Mouse (Mus musculus) kidney, adult 2 months (tissue): ENCODE data around the gene Samd1. TPM values are rescaled to one million over a fixed set of nuclear protein-coding genes. Genes with fewer than 3 reads are reported as not detected.

Source experiments
- DNase-seq: peaks from one replicate; pipeline ENCODE4 v3.0.0; 2021
- H3K27ac ChIP-seq: fragments of 200-500 bp; 2 replicates; pipeline ENCODE4 v1.5.1; 2012; ENCODE audit warnings: low read depth, low read length, control low read depth, inconsistent platforms; ENCODE audit not compliant: insufficient read depth
- H3K27me3 ChIP-seq: fragments of 200-500 bp; replicated peaks from 2 replicates; pipeline ENCODE4 v1.6.1; 2012; ENCODE audit warnings: mild to moderate bottlenecking, moderate library complexity, low read length, inconsistent platforms; ENCODE audit not compliant: control insufficient read depth, insufficient read depth
- H3K36me3 ChIP-seq: fragments of 200-500 bp; 2 replicates; pipeline ENCODE4 v1.6.1; 2012; ENCODE audit warnings: mild to moderate bottlenecking, moderate library complexity, low read length, inconsistent platforms; ENCODE audit not compliant: control insufficient read depth, insufficient read depth
- H3K4me1 ChIP-seq: fragments of 200-500 bp; 2 replicates; pipeline ENCODE4 v1.6.1; 2011; ENCODE audit warnings: low read length; ENCODE audit not compliant: control insufficient read depth, insufficient read depth
- H3K4me3 ChIP-seq: fragments of 200-500 bp; 2 replicates; pipeline ENCODE4 v1.5.1; 2011; ENCODE audit warnings: mild to moderate bottlenecking, low read depth, low read length, control low read depth; ENCODE audit not compliant: insufficient read depth
- CTCF ChIP-seq: fragments of 200-500 bp; conservative IDR thresholded peaks from 2 replicates; pipeline ENCODE4 v1.5.1; 2011; ENCODE audit warnings: low read depth, mild to moderate bottlenecking, control low read depth, low read length, moderate library complexity, mixed read lengths; ENCODE audit not compliant: insufficient read depth, insufficient read length
- POLR2A ChIP-seq: fragments of 200-500 bp; IDR thresholded peaks from one replicate; pipeline ENCODE4 v1.6.1; 2011; ENCODE audit warnings: low read depth, low read length, control low read depth
- WGBS: fragments of 180-500 bp; shearing (Covaris S2); methylation state at CpG from one replicate; pipeline ENCODE4 v1.1.7; 2018; 5-methylcytosine and 5-hydroxymethylcytosine counted together
- polyA plus RNA-seq: library from polyadenylated mRNA; depleted of rRNA; stranded (reverse); fragments of >200 nt; gene quantifications from 2 replicates; pipeline ENCODE4 v1.2.3, GENCODE M21; 2012; rRNA removed

Samd1 gene
- polyA plus RNA-seq, 1 experiment, result 37.2 TPM

DNA sequence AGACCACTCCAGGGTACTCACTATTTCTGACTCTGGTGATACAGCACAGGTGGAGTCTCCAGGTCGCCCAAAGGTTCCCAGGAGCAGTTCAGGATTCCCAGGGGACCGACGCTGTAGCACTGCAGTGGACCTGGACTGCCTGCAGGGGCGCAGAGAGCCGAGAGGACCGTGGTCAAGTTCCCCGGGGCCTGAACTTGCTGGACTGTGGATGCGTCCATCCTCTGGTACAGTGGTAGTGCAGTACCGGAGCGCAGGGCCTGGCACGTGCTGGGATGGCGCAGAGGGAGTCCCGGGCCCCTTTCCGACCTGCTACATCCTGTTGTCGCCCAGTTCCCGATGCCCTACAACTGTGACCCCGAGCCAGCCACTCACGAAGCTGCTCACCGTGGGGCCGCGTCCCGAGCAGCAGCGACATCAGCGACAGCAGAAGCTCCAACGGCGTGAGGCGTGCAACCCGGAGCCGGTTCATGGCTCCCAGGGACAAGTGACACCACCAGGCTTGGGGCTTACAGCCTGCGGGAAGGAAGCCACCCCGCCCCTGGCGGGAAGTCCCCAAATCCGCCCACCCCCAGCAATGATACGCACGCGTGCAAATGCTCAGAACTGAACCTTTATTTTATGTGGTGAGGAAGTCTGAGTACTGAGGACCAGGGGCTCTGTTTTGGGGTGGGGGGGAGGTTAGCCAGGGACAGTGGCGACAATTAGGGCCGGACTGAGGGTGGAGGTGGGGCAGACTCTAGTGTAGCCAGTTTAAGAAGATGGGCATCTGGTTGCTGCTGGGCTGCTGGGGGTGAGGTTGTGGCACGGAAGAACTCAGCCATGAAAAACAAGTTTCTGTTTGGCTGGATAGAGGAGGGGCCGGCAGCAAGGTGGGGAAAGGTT lies 44.8 kb downstream of the Samd1 start, which contains the start of gene Il27ra:
TSS of gene Il27ra (minus strand) at position 524 of the 882 bp plus-strand sequence.
- H3K4me3 ChIP-seq, result peak within 1 kb of the TSS; percentile 52
- TF ChIP-seq CTCF, result peak; percentile 79
- TF ChIP-seq POLR2A, result no peak
- H3K27ac ChIP-seq, result no peak within 1 kb of the TSS
- 5% methylated on average over 40 of the region's 40 CpGs for WGBS
- H3K4me1 ChIP-seq, result no peaks in the 10 kb centered on the region
- peak; percentile 79 for DNase-seq
- no peaks in the 10 kb centered on the region for H3K27me3 ChIP-seq
- H3K36me3 ChIP-seq, result no peaks in the 10 kb centered on the region

DNA sequence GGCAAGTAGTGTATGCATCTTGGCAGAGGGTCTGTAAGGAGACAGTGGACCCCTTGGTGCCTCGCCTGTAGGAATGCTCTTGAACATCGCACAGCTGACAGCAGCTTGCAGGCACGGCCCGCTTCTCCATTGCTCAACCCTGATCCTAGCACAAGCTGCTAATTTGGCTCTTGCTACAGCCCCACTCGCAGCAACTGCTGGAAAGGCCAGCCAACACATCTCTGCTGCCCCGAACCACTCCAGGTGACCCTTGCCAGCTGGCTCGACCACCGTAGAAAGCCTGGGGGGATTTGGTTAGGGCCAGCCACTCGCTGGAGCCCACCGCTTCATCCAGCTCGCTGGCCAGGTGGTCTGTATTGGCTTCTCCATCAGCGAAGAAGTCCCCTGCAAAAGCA lies 45.5 kb downstream of the Samd1 start:
- 55% methylated on average over 12 of the region's 12 CpGs for WGBS

DNA sequence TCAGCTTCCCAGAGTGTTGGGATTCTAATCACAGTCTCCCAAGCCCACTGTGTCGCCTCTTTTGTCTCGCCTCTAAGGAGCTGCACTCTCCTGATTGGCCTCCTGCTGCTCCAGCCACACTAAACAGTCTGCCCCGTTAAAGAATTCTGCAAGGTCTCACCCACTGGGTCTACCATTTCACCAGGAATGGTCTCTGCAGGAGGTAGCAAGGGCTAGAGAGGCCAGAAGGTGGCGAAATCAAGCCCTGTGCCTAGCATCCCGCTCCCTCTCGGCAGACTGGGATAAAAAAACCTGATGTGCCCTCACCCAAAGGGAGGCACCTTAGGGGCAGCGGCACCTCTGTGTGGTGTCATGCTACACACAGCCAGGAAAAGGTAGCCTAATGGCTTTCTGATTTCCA lies 46.6 kb downstream of the Samd1 start:
- no peaks in the 10 kb centered on the region for H3K36me3 ChIP-seq
- 40% methylated on average over 7 of the region's 7 CpGs for WGBS
- no peak for DNase-seq
- TF ChIP-seq POLR2A, result no peak
- no peak for TF ChIP-seq CTCF
- no peaks in the 10 kb centered on the region for H3K27me3 ChIP-seq
- no peak overlapping the region for H3K27ac ChIP-seq
- no peaks in the 10 kb centered on the region for H3K4me1 ChIP-seq
- no peak overlapping the region for H3K4me3 ChIP-seq

More for the DNA sequence above, 45.5 kb downstream of the Samd1 start:
- TF ChIP-seq CTCF, result no peak
- no peak for TF ChIP-seq POLR2A
- Histone ChIP-seq H3K27ac (no peak overlapping the region), H3K27me3 (no peaks in the 10 kb centered on the region), H3K4me1 (no peaks in the 10 kb centered on the region), H3K4me3 (no peak overlapping the region), H3K36me3 (no peaks in the 10 kb centered on the region)
- DNase-seq, result no peak

DNA sequence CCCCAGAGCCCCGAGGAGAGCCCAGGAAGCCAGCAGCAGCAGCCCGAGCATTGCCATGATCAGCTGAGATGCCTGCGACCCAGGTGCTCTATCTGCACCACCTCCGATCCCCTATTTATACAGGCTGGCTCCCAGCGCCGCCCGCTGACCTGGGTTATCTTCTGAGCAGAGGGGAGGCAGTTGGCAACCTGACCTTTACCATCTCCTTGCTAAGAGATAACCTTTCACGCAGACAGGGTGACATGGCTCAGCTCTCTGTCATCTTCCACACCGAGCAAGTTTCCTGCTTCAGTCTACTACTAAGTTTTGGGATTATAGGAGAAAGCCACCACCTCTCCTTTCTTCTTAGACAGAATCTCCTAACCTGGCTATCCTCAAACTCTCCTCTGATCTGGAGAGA lies 47.4 kb downstream of the Samd1 start, which contains the start of gene Rln3:
TSS of gene Rln3 (minus strand) at position 101 of the 400 bp plus-strand sequence.
- H3K27me3 ChIP-seq, result no peaks in the 10 kb centered on the region
- DNase-seq, result no peak
- no peak within 1 kb of the TSS for H3K27ac ChIP-seq
- TF ChIP-seq CTCF (no peak), POLR2A (no peak)
- no peak within 1 kb of the TSS for H3K4me3 ChIP-seq
- no peaks in the 10 kb centered on the region for H3K36me3 ChIP-seq
- no peaks in the 10 kb centered on the region for H3K4me1 ChIP-seq
- 41% methylated on average over 9 of the region's 9 CpGs for WGBS

DNA sequence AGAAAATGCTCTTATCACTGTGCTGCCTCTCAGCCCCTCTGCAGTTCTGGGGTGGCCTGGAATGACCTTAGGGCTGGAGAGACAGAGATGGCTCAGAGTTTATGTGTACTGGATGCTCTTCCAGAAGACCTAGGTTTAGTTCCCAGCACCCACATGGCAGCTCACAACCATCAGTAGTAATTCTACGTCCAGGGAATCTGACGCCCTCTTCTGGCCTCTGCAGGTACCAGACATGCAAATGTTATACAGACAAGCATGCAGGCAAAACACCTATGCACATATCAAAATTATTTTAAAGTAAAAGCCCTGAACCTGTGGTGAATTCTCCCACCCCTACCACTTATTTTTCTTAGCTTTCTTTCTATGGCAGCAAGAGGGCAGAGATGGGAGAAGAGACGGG lies 49.0 kb downstream of the Samd1 start:
- DNase-seq, result no peak
- Histone ChIP-seq H3K27me3 (no peaks in the 10 kb centered on the region), H3K27ac (no peak overlapping the region), H3K4me1 (no peaks in the 10 kb centered on the region), H3K36me3 (no peaks in the 10 kb centered on the region), H3K4me3 (no peak overlapping the region)
- WGBS, result 90% methylated on average over 3 of the region's 3 CpGs
- TF ChIP-seq POLR2A, result no peak
- no peak for TF ChIP-seq CTCF

DNA sequence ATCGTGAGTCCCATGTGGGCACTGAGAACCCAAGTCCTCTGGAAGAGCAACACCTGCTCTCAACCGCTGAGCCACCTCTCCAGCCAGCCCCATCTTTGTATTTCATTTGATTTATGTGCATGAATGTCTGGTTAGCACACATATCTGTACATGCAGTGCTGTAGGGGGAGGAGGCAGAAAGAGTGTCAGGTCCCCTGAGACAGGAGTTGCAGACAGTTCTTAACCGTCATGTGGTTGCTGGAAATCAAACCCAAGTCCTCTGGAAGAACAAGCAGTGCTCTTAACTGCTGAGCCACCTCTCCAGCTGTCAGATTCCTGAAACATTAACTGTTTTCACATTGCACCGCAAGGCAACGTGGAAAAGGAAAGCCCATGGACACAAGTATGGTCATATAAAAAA lies 50.7 kb downstream of the Samd1 start:
- no peak for DNase-seq
- Histone ChIP-seq H3K27ac (no peak overlapping the region), H3K4me3 (no peak overlapping the region), H3K4me1 (no peaks in the 10 kb centered on the region), H3K27me3 (no peaks in the 10 kb centered on the region), H3K36me3 (no peaks in the 10 kb centered on the region)
- no peak for TF ChIP-seq CTCF
- TF ChIP-seq POLR2A, result no peak
- 74% methylated on average over 5 of the region's 5 CpGs for WGBS

Other genes starting within 250 kb of the Samd1 start
- gene Adgrl1, start 97.6 kb upstream of the Samd1 start, polyA plus RNA-seq, result 28.7 and 44.4 TPM in 2 replicates
- gene Gm10644, start 42.5 kb upstream of the Samd1 start, polyA plus RNA-seq, result 2.7 and 3.2 TPM in 2 replicates
- gene Asf1b, start 42.2 kb upstream of the Samd1 start, polyA plus RNA-seq, result 2.0 and 3.6 TPM in 2 replicates
- gene Prkaca, start 24.7 kb upstream of the Samd1 start, polyA plus RNA-seq, result 88.3 and 95.6 TPM in 2 replicates
- 5.1 and 7.0 TPM in 2 replicates for gene 1700067K01Rik, start 3.8 kb downstream of the Samd1 start, polyA plus RNA-seq
- 9.1 and 14.3 TPM in 2 replicates for gene 2210011C24Rik, start 14.5 kb downstream of the Samd1 start, polyA plus RNA-seq
- 7.8 and 7.9 TPM in 2 replicates for gene Palm3, start 23.8 kb downstream of the Samd1 start, polyA plus RNA-seq
- gene Il27ra, start 44.9 kb downstream of the Samd1 start, polyA plus RNA-seq, result 1.9 and 5.6 TPM in 2 replicates
- gene Rln3, start 47.3 kb downstream of the Samd1 start, polyA plus RNA-seq, result 0.19 TPM in 1 of 2 replicates, not detected in the other
- 1.1 and 1.2 TPM in 2 replicates for gene Gm10643, start 67.5 kb downstream of the Samd1 start, polyA plus RNA-seq
- 15.8 and 18.0 TPM in 2 replicates for gene Rfx1, start 69.2 kb downstream of the Samd1 start, polyA plus RNA-seq
- 28.2 and 30.1 TPM in 2 replicates for gene Dcaf15, start 107.1 kb downstream of the Samd1 start, polyA plus RNA-seq
- gene Podnl1, start 128.3 kb downstream of the Samd1 start, polyA plus RNA-seq, result 0.48 and 0.67 TPM in 2 replicates
- gene Cc2d1a, start 150.3 kb downstream of the Samd1 start, polyA plus RNA-seq, result 24.1 and 26.0 TPM in 2 replicates
- gene 4930432K21Rik, start 150.4 kb downstream of the Samd1 start, polyA plus RNA-seq, result 0.63 and 0.92 TPM in 2 replicates
- gene Nanos3, start 187.5 kb downstream of the Samd1 start, polyA plus RNA-seq, result 0.99 and 1.4 TPM in 2 replicates
- 9.2 and 10.0 TPM in 2 replicates for gene Zswim4, start 239.4 kb downstream of the Samd1 start, polyA plus RNA-seq